Mouse (Mus musculus): Measurements from ENCODE around the gene Gm17349.

Gm17349 gene

DNA sequence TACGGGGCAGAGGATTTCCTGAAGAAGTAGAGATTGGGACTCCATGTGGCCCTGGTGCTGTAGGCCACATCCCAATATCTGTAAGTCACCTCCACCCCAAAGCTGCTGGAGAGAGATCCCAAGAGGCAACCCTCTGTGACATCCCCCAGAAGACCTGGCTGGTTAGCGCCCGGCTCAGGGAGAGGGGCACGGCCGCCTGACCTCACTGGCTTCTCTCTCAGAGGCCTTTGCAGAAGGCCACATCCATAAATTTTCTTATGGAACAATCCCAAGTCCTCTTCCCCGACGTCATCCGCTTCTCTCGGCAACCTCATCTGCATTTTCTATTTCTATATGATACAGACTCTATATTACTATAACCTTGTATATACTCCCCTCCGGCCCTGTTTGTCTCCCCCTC lies 5.6 kb downstream of the Gm17349 start:
- no peak for DNase-seq (ENCODE audit: low spot score)

DNA sequence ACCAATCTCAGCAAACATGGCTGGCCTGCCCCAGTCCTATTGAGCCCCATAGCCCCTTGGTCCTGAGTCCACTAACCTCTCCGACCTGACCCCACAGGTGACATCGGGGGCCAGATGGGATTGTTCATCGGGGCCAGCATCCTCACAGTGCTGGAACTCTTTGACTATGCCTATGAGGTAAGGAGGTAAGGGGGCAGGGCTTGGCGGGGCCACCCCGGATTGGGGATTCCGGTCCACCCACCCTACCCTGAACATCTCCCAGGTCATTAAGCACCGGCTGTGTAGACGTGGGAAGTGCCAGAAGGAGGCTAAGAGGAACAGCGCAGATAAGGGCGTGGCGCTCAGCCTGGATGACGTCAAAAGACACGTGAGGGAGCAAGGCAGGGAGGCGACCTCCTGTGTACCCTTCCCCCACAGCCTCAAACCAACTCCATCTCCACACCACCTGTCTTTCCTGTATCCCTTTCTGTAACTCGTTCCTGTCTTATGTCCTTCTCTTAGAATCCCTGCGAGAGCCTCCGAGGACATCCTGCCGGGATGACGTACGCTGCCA lies 6.7 kb downstream of the Gm17349 start:
- DNase-seq (ENCODE audit: low spot score): no peak

DNA sequence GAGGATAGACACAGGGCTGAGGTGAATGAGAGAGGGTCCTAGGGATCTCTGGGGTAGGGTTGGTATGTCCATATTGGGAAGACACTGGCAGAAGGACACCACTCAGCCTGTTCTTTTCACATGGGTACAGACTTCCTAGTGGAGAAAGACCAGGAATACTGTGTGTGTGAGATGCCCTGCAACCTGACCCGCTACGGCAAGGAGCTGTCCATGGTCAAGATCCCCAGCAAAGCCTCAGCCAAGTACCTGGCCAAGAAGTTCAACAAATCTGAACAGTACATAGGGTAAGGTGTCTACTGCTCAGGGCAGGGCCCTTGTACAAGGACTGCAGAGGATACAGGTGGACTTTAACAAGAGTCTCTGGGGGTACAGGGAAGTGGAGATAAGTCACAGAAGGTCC lies 8.0 kb downstream of the Gm17349 start:
- no peak for DNase-seq (ENCODE audit: low spot score)

DNA sequence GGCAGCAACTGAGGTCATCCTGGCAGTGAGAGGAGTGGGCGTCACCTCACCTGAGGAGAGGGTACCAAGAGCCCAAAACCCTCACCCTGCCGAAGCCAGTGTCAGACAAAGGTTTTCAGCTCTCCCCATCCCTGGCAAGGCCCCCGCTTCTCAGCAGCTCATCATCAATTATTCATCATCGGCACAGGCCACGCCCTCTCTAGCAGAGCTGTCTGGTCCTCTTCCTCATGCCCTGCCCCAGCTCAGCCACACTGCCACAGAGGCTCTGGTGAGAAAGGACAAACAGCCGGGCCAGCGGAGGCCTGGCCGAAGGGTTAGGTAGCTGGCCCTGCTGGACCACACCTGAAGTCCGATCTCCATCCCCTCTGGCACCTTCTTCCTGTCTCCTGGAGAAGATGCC lies 13.3 kb downstream of the Gm17349 start:
- peak; percentile 28 for DNase-seq (ENCODE audit: low spot score)

DNA sequence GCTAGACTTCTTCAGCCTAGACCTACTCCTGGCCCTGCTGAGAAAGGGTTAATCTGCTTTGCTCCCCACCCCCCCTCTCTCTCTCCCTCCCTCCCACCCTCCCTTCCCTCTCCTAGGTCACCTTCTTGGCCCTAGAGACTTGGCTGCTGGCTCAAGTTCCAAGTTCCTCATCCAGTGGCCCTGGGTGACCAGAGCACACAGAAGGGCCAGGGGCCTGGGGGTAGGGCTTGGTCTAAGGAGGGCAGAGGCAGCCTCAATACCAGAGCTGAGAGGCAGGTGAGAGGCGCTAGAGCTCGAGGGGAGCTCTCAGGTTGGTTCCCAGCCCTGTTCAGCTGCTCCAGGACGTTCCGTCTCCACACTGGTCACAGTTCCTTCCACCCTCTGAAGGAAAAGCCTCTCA lies 14.4 kb downstream of the Gm17349 start:
- no peak for DNase-seq (ENCODE audit: low spot score)

DNA sequence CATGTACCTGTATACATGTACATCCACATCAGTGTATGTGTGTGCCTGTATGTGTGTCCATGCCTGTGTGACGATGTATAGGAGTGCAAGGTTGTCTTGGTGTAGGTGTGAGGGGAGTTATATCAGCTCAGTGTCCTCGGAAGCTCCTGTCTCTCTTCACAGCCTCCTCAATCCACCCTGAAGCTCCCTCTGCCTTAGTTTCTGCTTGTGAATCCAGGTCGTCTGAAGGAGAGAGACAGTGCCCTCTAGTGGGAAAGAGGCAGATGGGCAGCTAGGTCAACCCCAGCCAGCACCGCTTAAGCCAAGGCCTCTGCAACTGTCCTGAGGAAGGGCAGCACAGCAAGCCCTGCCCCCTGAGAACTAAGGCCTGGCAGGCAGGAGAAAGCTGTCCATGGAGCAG lies 16.6 kb downstream of the Gm17349 start:
- peak; percentile 87 for DNase-seq (ENCODE audit: low spot score)

DNA sequence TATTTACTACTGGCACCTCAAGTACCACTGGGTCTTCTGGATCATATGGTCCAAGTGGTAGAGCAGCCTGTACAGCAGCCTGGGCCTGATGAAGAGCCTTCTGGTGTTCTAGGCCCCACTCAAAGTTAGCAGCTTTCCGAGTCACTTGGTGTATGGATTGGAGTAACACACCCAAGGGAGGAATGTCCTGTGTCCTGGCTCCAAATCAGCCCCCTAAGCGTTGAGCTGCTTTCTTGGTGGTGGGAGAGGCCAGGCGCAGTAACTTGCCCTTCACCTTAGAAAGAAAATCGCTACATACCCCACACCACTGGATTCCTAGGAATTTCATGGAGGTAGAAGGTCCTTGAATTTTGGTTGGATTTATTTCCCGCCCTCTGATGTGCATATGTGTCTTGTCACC lies 21.1 kb downstream of the Gm17349 start:
- no peak for DNase-seq (ENCODE audit: low spot score)

DNA sequence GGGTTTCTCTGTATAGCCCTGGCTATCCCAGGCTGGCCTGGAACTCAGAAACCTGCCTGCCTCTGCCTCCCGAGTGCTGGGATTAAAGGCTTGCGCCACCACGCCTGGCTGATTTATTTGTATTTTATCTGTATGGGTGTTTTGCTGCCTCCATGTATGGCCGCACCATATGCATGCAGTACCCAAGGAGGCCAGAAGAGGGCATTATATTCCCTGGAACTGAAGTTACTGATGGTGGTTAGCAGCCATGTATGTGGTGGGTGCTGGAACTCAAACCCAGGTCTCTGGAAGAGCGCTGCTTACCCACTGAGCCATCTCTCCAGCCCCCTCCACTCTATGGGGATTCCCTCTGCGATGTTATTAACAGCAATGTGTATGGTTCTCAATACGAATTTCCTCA lies 22.4 kb downstream of the Gm17349 start:
- DNase-seq (ENCODE audit: low spot score): no peak

DNA sequence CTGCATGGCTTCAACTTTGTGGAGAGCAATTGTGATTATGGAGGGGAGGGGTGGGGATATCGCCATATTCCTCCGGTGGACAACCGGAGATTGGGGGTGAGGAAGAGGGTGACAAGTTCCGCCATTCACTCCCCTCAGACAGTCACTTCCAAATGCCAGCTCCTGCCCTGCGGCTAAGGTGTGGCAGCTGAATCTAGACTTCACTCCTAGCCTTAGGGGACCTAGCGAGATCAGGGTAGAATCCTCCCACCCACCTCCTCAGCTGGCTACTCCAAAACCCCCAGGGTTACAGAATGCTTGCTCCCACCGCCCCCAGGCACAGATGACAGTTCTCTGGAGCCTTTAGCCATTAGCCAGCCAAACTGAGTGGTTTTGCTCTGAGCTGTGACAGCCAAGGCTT lies 26.3 kb downstream of the Gm17349 start:
- no peak for DNase-seq (ENCODE audit: low spot score)

DNA sequence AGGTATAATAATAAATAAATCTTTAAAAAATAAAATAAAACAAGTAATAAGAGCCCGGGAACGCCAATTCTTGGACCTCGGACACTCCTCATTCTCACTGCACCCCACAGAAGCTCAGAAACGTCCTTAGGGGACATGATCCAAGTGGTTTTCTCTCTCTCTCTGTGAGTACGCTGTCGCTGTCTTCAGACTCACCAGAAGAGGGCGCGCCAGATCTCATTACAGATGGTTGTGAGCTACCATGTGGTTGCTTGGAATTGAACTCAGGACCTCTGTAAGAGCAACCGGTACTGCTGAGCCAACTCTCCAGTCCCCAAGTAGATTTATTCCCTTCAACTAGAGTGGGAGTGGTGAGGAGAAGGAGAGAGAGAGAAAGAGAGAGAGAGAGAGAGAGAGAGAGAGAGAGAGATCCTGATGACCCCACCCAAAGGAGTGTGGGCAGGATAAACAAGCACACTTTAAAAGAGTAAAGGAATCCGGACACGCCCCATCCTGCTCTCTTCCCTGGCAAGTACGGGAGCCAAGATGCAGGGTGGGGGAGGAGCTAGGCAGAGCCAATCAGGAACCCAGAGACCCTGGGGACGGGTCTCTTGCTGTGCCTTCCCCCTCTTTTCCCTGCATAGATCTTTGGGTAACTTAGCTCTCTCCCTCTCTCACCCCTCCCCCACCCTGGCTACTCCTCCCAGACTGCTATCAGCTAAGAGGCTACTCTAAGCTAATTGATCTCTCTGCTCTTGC lies 27.1 kb downstream of the Gm17349 start:
- peak; percentile 55 for DNase-seq (ENCODE audit: low spot score)

DNA sequence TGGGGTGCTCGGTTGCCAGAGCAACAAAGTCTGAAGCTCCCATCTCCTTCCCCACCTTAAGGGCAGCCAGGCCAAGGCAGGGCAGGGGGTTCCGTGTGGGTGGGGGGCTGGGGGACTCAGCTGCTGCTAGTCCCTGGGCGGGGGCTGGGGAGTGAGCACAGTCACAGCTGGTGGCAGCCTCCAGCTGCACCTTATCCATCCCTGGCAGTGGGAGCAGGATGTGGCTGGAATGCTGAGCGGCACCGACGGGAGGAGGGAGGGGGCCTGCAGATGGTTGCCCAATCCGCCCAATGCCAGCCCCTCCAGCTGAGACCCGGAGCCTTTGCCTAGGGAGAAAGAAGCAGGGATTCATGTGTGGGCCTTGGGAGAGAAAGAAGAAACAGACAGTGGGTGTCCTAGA lies 28.2 kb downstream of the Gm17349 start:
- DNase-seq (ENCODE audit: low spot score): peak; percentile 27

DNA sequence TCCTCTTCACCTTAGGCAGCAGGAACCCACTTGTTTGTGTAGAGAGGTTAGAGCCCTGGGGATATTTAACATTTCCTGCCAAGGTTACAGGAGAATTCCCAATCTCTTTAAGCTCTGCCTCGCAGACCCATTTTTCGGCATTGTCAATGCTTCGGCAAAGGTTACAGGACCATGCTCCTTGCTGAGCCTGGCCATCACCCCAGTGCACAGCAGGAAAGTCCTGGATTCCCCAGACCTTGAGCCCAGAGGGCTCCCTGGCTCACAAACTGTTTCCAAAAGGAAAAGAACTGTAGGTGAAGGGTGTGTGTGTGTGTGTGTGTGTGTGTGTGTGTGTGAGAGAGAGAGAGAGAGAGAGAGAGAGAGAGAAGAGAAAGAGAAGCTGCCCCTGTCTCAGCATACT lies 30.4 kb downstream of the Gm17349 start:
- no peak for DNase-seq (ENCODE audit: low spot score)

DNA sequence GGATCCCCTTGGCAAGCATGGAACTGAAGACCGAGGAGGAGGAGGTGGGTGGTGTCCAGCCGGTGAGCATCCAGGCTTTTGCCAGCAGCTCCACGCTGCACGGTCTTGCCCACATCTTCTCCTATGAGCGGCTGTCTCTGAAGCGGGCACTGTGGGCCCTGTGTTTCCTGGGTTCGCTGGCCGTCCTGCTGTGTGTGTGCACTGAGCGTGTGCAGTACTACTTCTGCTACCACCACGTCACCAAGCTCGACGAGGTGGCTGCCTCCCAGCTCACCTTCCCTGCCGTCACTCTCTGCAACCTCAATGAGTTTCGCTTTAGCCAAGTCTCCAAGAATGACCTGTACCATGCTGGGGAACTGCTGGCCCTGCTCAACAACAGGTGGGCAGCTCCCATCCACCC lies 33.5 kb downstream of the Gm17349 start:
- no peak for DNase-seq (ENCODE audit: low spot score)

DNA sequence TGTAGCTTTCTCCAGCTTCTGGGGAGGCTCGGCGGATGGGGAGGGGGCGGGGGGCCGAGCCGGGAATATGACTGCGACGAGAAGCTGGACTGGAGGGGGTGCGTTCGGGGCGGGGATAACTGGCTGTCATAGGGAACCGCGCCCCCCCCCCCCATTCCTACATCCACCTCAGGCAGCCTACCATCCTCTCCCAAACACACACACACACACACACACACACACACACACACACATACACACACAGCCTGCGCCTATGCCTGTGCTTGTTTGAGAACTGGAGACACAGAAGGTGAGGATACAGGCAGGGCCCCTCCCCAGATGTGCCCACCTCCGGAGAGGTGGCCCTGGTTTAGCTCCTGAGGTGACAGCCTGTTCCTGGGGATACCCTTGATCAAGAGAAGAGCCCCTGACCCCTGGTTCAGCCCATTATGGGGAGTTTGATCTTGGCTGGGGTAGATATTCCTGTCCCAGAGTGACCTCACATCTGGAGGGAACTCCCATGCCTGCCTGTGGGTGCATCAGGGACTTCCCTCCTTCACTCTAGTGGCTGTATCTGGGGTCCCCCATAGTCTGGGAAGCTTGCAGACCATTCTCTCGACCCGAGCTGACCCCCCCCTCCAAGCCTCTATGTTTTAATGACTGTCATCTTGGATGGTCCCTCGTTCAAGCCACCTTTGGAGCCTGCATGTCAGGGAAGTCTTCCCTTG lies 34.2 kb downstream of the Gm17349 start:
- no peak for DNase-seq (ENCODE audit: low spot score)

DNA sequence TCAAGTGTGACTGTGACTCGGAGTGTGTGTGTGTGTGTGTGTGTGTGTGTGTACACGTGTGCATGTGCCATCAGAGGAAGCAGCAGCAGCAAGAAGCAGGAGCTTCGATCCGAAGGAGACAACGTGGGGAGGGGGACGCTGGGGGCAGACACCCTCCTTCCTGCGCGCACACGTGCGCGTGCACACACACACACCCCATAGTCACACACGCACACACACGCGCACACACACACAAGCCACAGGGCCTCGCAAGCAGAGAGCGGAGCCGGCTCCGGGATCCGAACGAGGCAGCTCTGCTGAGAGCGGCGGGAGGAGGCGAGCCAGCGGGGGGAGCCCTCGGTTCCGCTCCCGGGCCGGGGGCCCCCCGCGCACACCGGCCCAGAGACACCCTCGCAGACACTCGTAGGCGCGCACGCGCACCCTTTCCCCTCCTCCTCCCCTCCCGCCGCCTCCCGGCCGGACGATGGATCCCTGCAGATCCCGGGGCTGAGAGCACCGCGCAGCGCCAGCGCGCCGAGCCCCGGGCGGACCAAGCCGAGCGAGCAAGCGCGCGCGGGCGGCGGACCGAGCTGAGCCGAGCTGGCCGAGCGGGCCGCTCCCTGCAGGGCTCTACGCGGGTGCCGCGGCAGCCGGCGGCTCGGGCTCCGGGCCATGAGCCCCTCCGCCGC lies 35.0 kb downstream of the Gm17349 start, which contains the start of gene Asic1:
Gene Asic1 (plus strand): TSS at position 215 of the 668 bp plus-strand sequence.
- DNase-seq (ENCODE audit: low spot score): peak; percentile 69

DNA sequence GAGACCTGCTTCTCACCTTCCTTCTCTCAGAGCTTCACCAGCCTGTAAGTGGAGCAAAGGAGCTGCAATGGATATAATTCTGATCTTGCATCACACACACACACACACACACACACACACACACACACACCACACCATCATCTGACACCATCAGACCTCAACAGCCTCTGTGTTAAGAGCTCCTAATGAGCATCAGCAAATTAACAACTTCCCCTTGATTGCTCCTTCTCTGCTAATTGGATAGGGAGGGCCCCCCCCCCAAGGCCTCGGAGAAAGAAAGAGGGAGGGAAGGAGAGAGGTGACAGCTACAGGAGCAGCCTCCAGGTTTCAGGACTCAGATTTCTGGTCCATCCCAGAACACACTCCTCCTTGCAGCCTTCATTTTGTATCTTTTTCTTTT lies 35.9 kb downstream of the Gm17349 start:
- no peak for DNase-seq (ENCODE audit: low spot score)

DNA sequence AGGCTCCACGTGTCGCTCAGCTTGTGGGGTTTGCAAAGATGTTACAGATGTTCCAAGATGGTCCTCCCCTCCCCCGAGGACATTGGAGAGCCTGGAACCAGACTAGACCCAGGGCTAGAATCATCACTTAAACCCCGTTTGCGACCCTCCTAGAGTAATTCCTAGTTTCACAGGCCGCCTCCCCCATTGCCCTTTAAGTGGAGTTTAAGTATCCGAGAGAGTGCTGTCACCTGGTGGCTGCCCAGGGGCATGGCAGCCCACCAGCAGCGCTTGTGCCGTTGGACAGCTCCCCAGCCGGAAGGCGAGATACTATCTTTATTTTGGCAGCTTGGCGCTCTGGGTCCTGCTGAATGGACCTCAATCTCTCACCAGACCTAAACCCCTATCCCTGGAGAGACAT lies 36.4 kb downstream of the Gm17349 start:
- peak; percentile 87 for DNase-seq (ENCODE audit: low spot score)

DNA sequence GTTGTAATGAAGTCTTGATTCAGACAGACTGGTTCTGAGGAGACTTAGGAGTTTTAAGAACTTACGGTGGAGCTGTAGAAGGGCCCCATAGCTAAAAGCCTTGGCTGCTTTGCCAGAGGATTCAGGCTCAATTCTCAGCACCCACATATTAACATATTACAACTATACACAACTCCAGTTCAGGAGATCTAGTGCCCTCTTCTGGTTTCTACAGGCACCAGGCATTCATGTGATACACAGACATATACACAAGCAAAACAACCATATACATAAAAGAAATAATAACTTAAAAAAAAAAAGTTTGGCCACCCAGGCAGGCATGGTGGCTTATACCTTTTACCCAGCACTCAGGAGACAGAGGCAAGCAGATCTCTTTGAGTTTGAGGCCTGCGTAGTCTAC lies 37.7 kb downstream of the Gm17349 start:
- no peak for DNase-seq (ENCODE audit: low spot score)

DNA sequence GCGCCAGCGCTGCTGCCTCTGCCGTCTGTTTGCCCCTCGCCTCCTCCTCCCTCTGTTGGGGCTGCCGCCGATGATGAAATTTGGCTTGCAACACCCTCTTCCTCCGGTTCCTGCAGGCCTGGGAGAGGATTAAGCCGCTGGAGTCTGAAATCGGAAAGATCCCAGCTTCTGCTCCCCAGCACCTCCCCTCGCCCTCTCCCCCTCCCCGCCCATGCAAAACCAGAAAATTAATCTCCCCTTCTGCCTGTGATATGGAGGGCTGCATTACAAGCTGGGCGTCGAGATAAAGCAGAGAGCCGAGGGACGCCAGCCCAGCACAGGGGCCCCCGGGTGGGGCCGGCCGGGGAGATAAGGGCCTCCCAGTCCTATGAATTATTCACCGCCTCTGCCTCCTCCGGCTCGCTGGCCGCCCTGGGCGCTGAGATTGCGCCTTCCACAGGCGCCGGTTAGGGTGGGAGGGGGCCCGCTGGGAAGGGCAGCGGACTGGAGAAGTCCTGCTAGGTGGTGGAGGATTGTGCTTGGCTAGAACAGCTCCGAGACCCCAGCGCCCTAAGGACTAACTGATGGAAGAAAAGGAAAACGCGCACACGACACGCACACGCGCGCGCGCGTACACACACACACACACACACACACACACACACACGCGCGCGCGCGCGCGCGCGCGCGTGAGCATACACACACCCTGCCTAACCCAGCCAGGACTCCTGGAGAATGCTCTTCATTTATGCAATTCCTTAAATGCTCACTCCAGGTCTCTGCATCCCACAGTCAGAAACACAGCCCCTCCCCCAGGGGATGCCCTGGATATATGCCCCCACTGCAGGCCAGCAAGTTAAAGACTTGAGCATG lies 40.5 kb downstream of the Gm17349 start:
- DNase-seq (ENCODE audit: low spot score): peak; percentile 62

DNA sequence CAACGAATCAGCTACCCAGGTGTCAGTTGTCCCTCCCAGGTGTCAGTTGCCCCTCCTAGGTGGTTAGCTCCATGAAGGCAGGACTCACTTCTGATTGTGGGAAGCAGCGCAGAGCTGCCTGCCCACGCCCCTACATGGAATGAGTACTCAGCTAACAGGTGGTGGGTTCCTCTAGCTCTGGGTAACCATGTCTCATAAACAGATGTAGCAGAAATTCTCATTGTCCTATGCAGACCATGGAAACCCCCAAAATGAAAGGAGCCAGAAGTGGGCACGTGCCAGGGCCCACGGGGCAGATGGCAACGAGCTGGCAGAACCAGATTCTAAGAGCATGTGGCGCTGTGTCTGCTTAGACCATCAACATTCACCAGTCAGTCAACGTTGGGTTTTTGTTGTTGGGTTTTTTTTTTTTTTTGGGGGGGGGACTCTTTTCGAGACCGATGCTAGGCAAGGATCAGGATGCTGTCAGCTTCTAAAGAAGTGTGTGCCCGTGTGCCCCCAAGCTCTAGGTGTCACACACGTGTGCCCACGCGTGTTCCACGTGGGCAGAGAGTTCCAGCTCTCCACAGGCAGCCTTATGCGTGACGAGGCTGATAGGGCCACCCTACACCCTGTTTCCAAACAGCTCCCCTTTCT lies 41.2 kb downstream of the Gm17349 start:
- DNase-seq (ENCODE audit: low spot score): no peak

DNA sequence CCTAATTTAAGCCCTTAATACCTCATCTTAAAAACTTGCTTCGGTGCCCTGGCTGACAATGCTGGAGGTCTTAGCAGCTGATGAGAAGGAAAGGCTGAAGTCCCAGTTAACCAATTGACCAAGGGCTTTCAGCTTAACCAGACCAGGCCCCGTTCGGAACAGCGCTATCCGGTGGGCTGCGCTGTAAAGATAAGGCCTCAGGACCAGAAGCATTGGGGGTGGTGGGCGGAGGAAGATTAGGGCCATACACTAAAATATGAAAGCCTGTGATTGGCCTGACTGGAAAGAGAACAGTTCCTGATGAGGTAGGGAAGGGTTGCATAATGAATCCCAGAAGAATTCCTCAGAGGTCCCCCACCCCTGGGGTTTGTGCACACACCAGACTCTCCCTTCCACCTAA lies 42.9 kb downstream of the Gm17349 start:
- DNase-seq (ENCODE audit: low spot score): no peak
